Mouse (Mus musculus) CH12.LX (cell line): ENCODE measurements around the gene Mical3. TPM values are rescaled to one million over a fixed set of nuclear protein-coding genes. Genes with fewer than 3 reads are reported as not detected.

Experiments
- DNase-seq: peaks from one replicate; pipeline ENCODE4 v3.0.0-alpha.2; 2013; ENCODE audit errors: extremely low read depth
- H3K27ac ChIP-seq: 2 replicates; pipeline ENCODE4 v1.5.1; 2012; ENCODE audit warnings: low read depth, mild to moderate bottlenecking, control low read depth, moderate library complexity; ENCODE audit not compliant: insufficient read depth
- H3K27me3 ChIP-seq: replicated peaks from 2 replicates; pipeline ENCODE3; 2012; ENCODE audit warnings: inconsistent platforms
- H3K36me3 ChIP-seq, 2 experiments: replicated peaks in 1 of 2; 2 replicates each; pipeline versions ENCODE3 to v1.6.1; 2012; ENCODE audit warnings: inconsistent platforms in 1 of 2, low read length in 1 of 2, mild to moderate bottlenecking in 1 of 2, mixed read lengths in 1 of 2, moderate library complexity in 1 of 2; ENCODE audit not compliant: control insufficient read depth in 1 of 2, insufficient read depth in 1 of 2
- H3K4me1 ChIP-seq, 2 experiments: 2 replicates each; pipeline ENCODE4 v1.6.1; 2012; ENCODE audit warnings: inconsistent platforms in 1 of 2, moderate library complexity in 1 of 2; ENCODE audit not compliant: insufficient read depth in 2 of 2, control insufficient read depth in 1 of 2
- H3K4me2 ChIP-seq: 2 replicates; pipeline ENCODE4 v1.6.1; 2012; ENCODE audit warnings: low read depth, mild to moderate bottlenecking, control low read depth; ENCODE audit not compliant: poor library complexity, insufficient read depth, severe bottlenecking
- H3K4me3 ChIP-seq, 3 experiments: fragments of 150-350 bp in 1 of 3; sonication (generic) in 1 of 3; replicated peaks in 1 of 3; 2 replicates each; pipeline versions ENCODE3 to v1.5.1; 2011 to 2012; ENCODE audit warnings: low read depth in 2 of 3, low read length in 2 of 3, mild to moderate bottlenecking in 2 of 3, moderate library complexity in 2 of 3, control low read depth in 1 of 3, improper control_type of control experiment in 1 of 3, inconsistent platforms in 1 of 3, mixed read lengths in 1 of 3; ENCODE audit not compliant: poor library complexity in 1 of 3
- H3K79me2 ChIP-seq: replicated peaks from 2 replicates; pipeline ENCODE4 v1.6.1; 2012; ENCODE audit warnings: mild to moderate bottlenecking, moderate library complexity; ENCODE audit not compliant: control insufficient read depth, poor library complexity, insufficient read depth, severe bottlenecking; ENCODE audit errors: extremely low read depth
- H3K9ac ChIP-seq: 2 replicates; pipeline ENCODE4 v1.6.1; 2012; ENCODE audit warnings: low read depth, mild to moderate bottlenecking, control low read depth, moderate library complexity; ENCODE audit not compliant: insufficient read depth
- H3K9me3 ChIP-seq: replicated peaks from 2 replicates; pipeline ENCODE3; 2012; ENCODE audit warnings: low read length, inconsistent platforms, mixed read lengths
- CTCF ChIP-seq, 2 experiments: IDR thresholded peaks in 1 of 2; conservative IDR thresholded peaks in 1 of 2; 2 replicates each; pipeline ENCODE4 v1.5.1; 2011 to 2012; ENCODE audit warnings: low read depth in 2 of 2, low read length in 2 of 2, improper control_type of control experiment in 1 of 2, inconsistent platforms in 1 of 2, mild to moderate bottlenecking in 1 of 2, moderate library complexity in 1 of 2
- E2F4 ChIP-seq: IDR thresholded peaks from 2 replicates; pipeline ENCODE4 v1.6.1; 2011; ENCODE audit warnings: low read depth, low read length, improper control_type of control experiment; ENCODE audit not compliant: insufficient replicate concordance
- ETS1 ChIP-seq: conservative IDR thresholded peaks from 2 replicates; pipeline ENCODE4 v1.6.1; 2012; ENCODE audit warnings: low read depth, mild to moderate bottlenecking, inconsistent platforms, low read length, improper control_type of control experiment, moderate library complexity
- HCFC1 ChIP-seq: IDR thresholded peaks from 2 replicates; pipeline ENCODE4 v1.6.1; 2012; ENCODE audit warnings: low read depth, mild to moderate bottlenecking, inconsistent platforms, low read length, improper control_type of control experiment
- IRF4 ChIP-seq: IDR thresholded peaks from 2 replicates; pipeline ENCODE4 v1.6.1; 2014; ENCODE audit warnings: low read depth, mild to moderate bottlenecking, inconsistent platforms, low read length, improper control_type of control experiment
- JUN ChIP-seq: IDR thresholded peaks from 2 replicates; pipeline ENCODE4 v1.6.1; 2011; ENCODE audit warnings: low read depth, mild to moderate bottlenecking, low read length, improper control_type of control experiment, moderate library complexity; ENCODE audit not compliant: insufficient read depth
- JUND ChIP-seq: conservative IDR thresholded peaks from 2 replicates; pipeline ENCODE4 v1.6.1; 2011; ENCODE audit warnings: low read depth, low read length, improper control_type of control experiment
- KAT2A ChIP-seq: IDR thresholded peaks from 2 replicates; pipeline ENCODE4 v1.6.1; 2012; ENCODE audit warnings: low read length, improper control_type of control experiment, inconsistent platforms; ENCODE audit not compliant: insufficient replicate concordance
- MAFK ChIP-seq: IDR thresholded peaks from 2 replicates; pipeline ENCODE4 v1.6.1; 2011; ENCODE audit warnings: low read length, improper control_type of control experiment; ENCODE audit not compliant: insufficient replicate concordance
- MEF2A ChIP-seq: IDR thresholded peaks from 2 replicates; pipeline ENCODE4 v1.6.1; 2014; ENCODE audit warnings: low read depth, mild to moderate bottlenecking, inconsistent platforms, low read length, improper control_type of control experiment, borderline replicate concordance
- MYC ChIP-seq: IDR thresholded peaks from 2 replicates; pipeline ENCODE4 v1.6.1; 2011; ENCODE audit warnings: low read depth, mild to moderate bottlenecking, improper control_type of control experiment, low read length
- NELFE ChIP-seq: IDR thresholded peaks from 2 replicates; pipeline ENCODE4 v1.6.1; 2011; ENCODE audit warnings: low read depth, low read length, improper control_type of control experiment
- NRF1 ChIP-seq: IDR thresholded peaks from 2 replicates; pipeline ENCODE4 v1.6.1; 2014; ENCODE audit warnings: low read depth, mild to moderate bottlenecking, inconsistent platforms, low read length, improper control_type of control experiment, moderate library complexity
- PAX5 ChIP-seq: IDR thresholded peaks from 2 replicates; pipeline ENCODE4 v1.6.1; 2012; ENCODE audit warnings: low read length, inconsistent platforms, mixed read lengths
- POLR2AphosphoS2 ChIP-seq: IDR thresholded peaks from 2 replicates; pipeline ENCODE4 v1.6.1; 2011; ENCODE audit warnings: low read depth, low read length, improper control_type of control experiment
- RAD21 ChIP-seq: IDR thresholded peaks from 2 replicates; pipeline ENCODE4 v1.6.1; 2011; ENCODE audit warnings: low read depth, mild to moderate bottlenecking, low read length, improper control_type of control experiment, moderate library complexity
- SIN3A ChIP-seq: IDR thresholded peaks from 2 replicates; pipeline ENCODE4 v1.6.1; 2012; ENCODE audit warnings: low read length, improper control_type of control experiment, inconsistent platforms
- SMC3 ChIP-seq: IDR thresholded peaks from 2 replicates; pipeline ENCODE4 v1.6.1; 2011; ENCODE audit warnings: low read depth, low read length, improper control_type of control experiment
- TBP ChIP-seq: conservative IDR thresholded peaks from 2 replicates; pipeline ENCODE4 v1.6.1; 2011; ENCODE audit warnings: low read depth, low read length, improper control_type of control experiment
- UBTF ChIP-seq: IDR thresholded peaks from 2 replicates; pipeline ENCODE4 v1.6.1; 2012; ENCODE audit warnings: low read depth, mild to moderate bottlenecking, inconsistent platforms, low read length, improper control_type of control experiment, moderate library complexity
- ZC3H11A ChIP-seq: IDR thresholded peaks from 2 replicates; pipeline ENCODE4 v1.6.1; 2012; ENCODE audit warnings: low read depth, mild to moderate bottlenecking, inconsistent platforms, low read length, improper control_type of control experiment
- ZKSCAN1 ChIP-seq: IDR thresholded peaks from 2 replicates; pipeline ENCODE4 v1.6.1; 2012; ENCODE audit warnings: low read depth, inconsistent platforms, low read length, improper control_type of control experiment, borderline replicate concordance
- ZMIZ1 ChIP-seq: IDR thresholded peaks from 2 replicates; pipeline ENCODE4 v1.6.1; 2012; ENCODE audit warnings: low read depth, mild to moderate bottlenecking, inconsistent platforms, low read length, improper control_type of control experiment
- ZNF384 ChIP-seq: IDR thresholded peaks from 2 replicates; pipeline ENCODE4 v1.6.1; 2012; ENCODE audit warnings: low read depth, low read length, improper control_type of control experiment, inconsistent platforms
- dilution Hi-C: fragments of 300-500 bp; cut with MboI; formaldehyde crosslinking; loops from 2 replicates; pipeline ENCODE4 v1.14.3; 2020; ENCODE audit warnings: low sequenced_read_pairs; ENCODE audit not compliant: extremely low pct_unique_long_range_greater_than_20kb, extremely low pct_ligation_motif_present
- in situ Hi-C: fragments of 300-500 bp; cut with MboI; formaldehyde crosslinking; loops from 3 replicates; pipeline ENCODE4 v1.14.3; 2019; ENCODE audit warnings: low sequenced_read_pairs, low pct_ligation_motif_present, low pct_unique_long_range_greater_than_20kb, mixed read lengths
- polyA plus RNA-seq: library from polyadenylated mRNA; unstranded; fragments of >175 nt; gene quantifications from 2 replicates; pipeline ENCODE4 v1.2.1, GENCODE M21; 2012; ENCODE audit warnings: low read depth; ENCODE audit not compliant: insufficient read length
- total RNA-seq, 2 experiments: library from RNA; depleted of rRNA; stranded (reverse); fragments of 300-350 nt in 1 of 2; fragments of >200 nt in 1 of 2; gene quantifications; 2 replicates each; pipeline ENCODE4 v1.2.3; 2012 to 2014

Gene Mical3
- total and polyA plus RNA-seq, 3 experiments = 10.2 to 56.3 (median 26.8) TPM

GRCm38 (mm10) chr6:120982314-120982713 lies 148.5 kb downstream of the Mical3 start:
- peaks cover 14 to 84% of the 10 kb centered on the region in 2 experiments for H3K36me3 ChIP-seq
- TF ChIP-seq ZC3H11A = no peak
- TF ChIP-seq, all 38 proteins: peak for 0
- dilution Hi-C loops = no loop called here

DNA sequence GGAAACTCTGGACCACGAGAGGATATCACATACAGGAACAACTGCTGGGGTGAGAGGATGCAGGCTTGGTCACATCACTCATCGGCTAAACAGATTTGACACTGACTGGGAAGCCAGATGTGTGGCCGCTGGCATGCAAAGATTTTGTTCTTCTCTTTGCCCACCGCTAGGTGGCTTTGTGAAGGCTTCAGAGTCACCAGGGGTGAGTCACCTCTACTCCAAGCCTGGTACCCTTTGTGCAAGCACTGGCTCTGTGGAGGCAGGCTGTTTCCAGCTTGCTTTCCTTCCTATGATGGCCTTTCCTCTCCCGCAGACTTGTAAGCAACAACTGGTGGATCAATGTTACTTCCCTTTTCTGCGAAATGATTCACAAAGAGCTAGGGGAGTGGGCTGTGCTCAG lies 149.3 kb downstream of the Mical3 start:
- Histone ChIP-seq H3K4me3 (no peak overlapping the region), H3K4me1 (peaks cover 10 to 58% of the 10 kb centered on the region in 2 experiments), H3K9ac (no peak overlapping the region), H3K79me2 (no peaks in the 10 kb centered on the region), H3K27ac (no peak overlapping the region), H3K9me3 (no peaks in the 10 kb centered on the region), H3K4me2 (no peak overlapping the region), H3K36me3 (peaks cover 14 to 83% of the 10 kb centered on the region in 2 experiments), H3K27me3 (no peaks in the 10 kb centered on the region)
- in situ Hi-C loops = no loop called here
- DNase-seq = peak; percentile 58
- dilution Hi-C loops = no loop called here
- peak; percentile 44 to 60 for TF ChIP-seq CTCF (conservative IDR thresholded peaks at IDR 0.05 in 1 of 2, IDR thresholded peaks at IDR 0.05 in 1 of 2; ENCODE audit: low read depth in 2 of 2, low read length in 2 of 2)
- TF ChIP-seq SMC3 = peak; percentile 65
- TF ChIP-seq JUN = no peak
- TF ChIP-seq RAD21 = peak; percentile 42
- TF ChIP-seq ETS1 = no peak

More at GRCm38 (mm10) chr6:120982314-120982713, 148.5 kb downstream of the Mical3 start:
- Histone ChIP-seq H3K27me3 (no peaks in the 10 kb centered on the region), H3K9me3 (no peaks in the 10 kb centered on the region), H3K9ac (no peak overlapping the region), H3K4me2 (no peak overlapping the region), H3K79me2 (no peaks in the 10 kb centered on the region), H3K4me1 (peaks cover 7 to 51% of the 10 kb centered on the region in 2 experiments), H3K4me3 (no peak overlapping the region), H3K27ac (no peak overlapping the region)
- no peak for DNase-seq
- in situ Hi-C loops = no loop called here

- Histone ChIP-seq H3K4me2 (peak overlapping the region; percentile 60), H3K27me3 (no peaks in the 10 kb centered on the region), H3K9me3 (no peaks in the 10 kb centered on the region), H3K79me2 (no peaks in the 10 kb centered on the region), H3K36me3 (peaks cover 11 to 60% of the 10 kb centered on the region in 2 experiments), H3K9ac (peak overlapping the region; percentile 40), H3K4me1 (peaks cover 10 to 66% of the 10 kb centered on the region in 2 experiments), H3K27ac (peak overlapping the region; percentile 93), H3K4me3 (no peak overlapping the region)
- peak; percentile 74 for DNase-seq
- dilution Hi-C loops (no loop called here), in situ Hi-C loops (loop anchor here (10.0 kb wide), 1 partner anchor 387 kb away; no protein-coding TSS in a partner anchor)
- TF ChIP-seq POLR2AphosphoS2 = no peak
- no peak; the same call in 1 of the 2 replicates for TF ChIP-seq TBP
- no peak for TF ChIP-seq ZC3H11A
- TF ChIP-seq JUN = no peak
- TF ChIP-seq NELFE = peak; percentile 49; the same call in 1 of the 2 replicates
- TF ChIP-seq MAFK = no peak
- peak; percentile 56 for TF ChIP-seq SIN3A
- TF ChIP-seq HCFC1 = no peak
- no peak for TF ChIP-seq E2F4
- TF ChIP-seq JUND = no peak
- TF ChIP-seq ZMIZ1 = no peak
- no peak for TF ChIP-seq ZKSCAN1
- no peak for TF ChIP-seq KAT2A
- peak; percentile 52; the same call in 1 of the 2 replicates for TF ChIP-seq IRF4
- TF ChIP-seq ZNF384 = no peak
- peak; percentile 63 for TF ChIP-seq MYC
- TF ChIP-seq UBTF = peak; percentile 79
- no peak for TF ChIP-seq PAX5
- TF ChIP-seq MEF2A = peak; percentile 75
- 0 out of 2 replicates have a peak, but pooled peaks have one; percentile 29 for TF ChIP-seq NRF1
Measured at GRCm38 (mm10) chr6:120978019-120978621, 152.7 kb downstream of the Mical3 start.
